ENCODE assay signal across 20 mouse cellular contexts in the genomic region with DNA sequence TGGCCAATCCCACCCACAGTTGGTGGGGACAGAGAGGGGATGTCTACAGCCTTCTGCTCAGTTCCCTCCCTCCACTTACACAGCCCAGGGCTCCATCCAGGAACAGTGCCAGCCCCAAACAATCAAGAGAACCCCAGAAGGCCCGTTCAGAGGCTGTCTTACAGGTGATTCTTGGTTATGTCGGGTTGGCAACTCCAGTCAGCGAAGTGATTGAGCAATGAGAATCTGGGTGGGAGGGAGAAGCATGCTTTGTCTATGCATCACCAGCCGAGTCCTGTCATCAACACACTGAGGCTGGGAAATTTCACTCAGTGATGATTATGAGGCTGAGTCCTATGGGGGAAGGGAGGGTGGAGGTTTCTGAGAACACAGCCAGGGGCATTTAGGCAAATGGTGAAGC.
DNase-seq lines count a peak whose midpoint lies in the region; ATAC-seq and TF ChIP-seq lines count a peak whose summit lies in the region.
"Had no signal": no experiment of that assay in that cellular context is flagged by ENCODE, and none has a peak within 500 bp of the region (broad histone marks: within the 10 kb centered on the region; RNA-seq: fewer than 3 reads in every experiment).

No protein-coding gene starts in this region.

- no peaks in the 10 kb centered on the region for H3K9me3 ChIP-seq in heart, embryonic 12.5 days (replicated peaks)
- H3K9me3 ChIP-seq in lung, embryonic 15.5 days, result no peaks in the 10 kb centered on the region
- H3K9me3 ChIP-seq: embryonic facial prominence, embryonic 10.5 days; hindbrain, embryonic 12.5 days; midbrain, embryonic 12.5 days; neural tube, embryonic 12.5 days had no signal

- H3K36me3 ChIP-seq in heart, embryonic 12.5 days, result no peaks in the 10 kb centered on the region
- no peaks in the 10 kb centered on the region for H3K36me3 ChIP-seq in lung, embryonic 15.5 days
- H3K36me3 ChIP-seq in myocyte (ENCODE audit: control insufficient read depth, insufficient read depth), result no peaks in the 10 kb centered on the region
- H3K36me3 ChIP-seq: embryonic facial prominence, embryonic 10.5 days; hindbrain, embryonic 12.5 days; midbrain, embryonic 12.5 days; neural tube, embryonic 12.5 days had no signal

- H3K4me3 ChIP-seq in heart, embryonic 12.5 days, result no peak overlapping the region
- no peak overlapping the region for H3K4me3 ChIP-seq in lung, embryonic 15.5 days
- H3K4me3 ChIP-seq in myocyte, result no peak overlapping the region
- H3K4me3 ChIP-seq: embryonic facial prominence, embryonic 10.5 days; hindbrain, embryonic 12.5 days; midbrain, embryonic 12.5 days; neural tube, embryonic 12.5 days had no signal

- intact Hi-C loops in heart, postnatal 14 days (cut with DNase I), result loop anchor here (5.0 kb wide), 1 partner anchor 64 kb away; a partner anchor contains a TSS

- no peaks in the 10 kb centered on the region for H3K27me3 ChIP-seq in heart, embryonic 12.5 days (replicated peaks)
- H3K27me3 ChIP-seq in lung, embryonic 15.5 days, result no peaks in the 10 kb centered on the region
- peaks cover 9% of the 10 kb centered on the region for H3K27me3 ChIP-seq in myocyte (ENCODE audit: control insufficient read depth, insufficient read depth, insufficient read length)
- H3K27me3 ChIP-seq: hindbrain, embryonic 12.5 days; midbrain, embryonic 12.5 days; neural tube, embryonic 12.5 days had no signal

- H3K79me2 ChIP-seq in myocyte (ENCODE audit: control insufficient read depth, insufficient read depth), result no peaks in the 10 kb centered on the region

- no peak overlapping the region for H3ac ChIP-seq in myocyte (ENCODE audit: control insufficient read depth, insufficient read length)

- no peak overlapping the region for H3K4me2 ChIP-seq in heart, embryonic 12.5 days
- no peak overlapping the region for H3K4me2 ChIP-seq in lung, embryonic 15.5 days
- H3K4me2 ChIP-seq in myocyte (ENCODE audit: low read depth), result no peak overlapping the region
- H3K4me2 ChIP-seq: hindbrain, embryonic 12.5 days; liver, embryonic 11.5 days; midbrain, embryonic 12.5 days; neural tube, embryonic 12.5 days had no signal

- ATAC-seq in heart, embryonic 12.5 days (ENCODE audit: insufficient number of reproducible peaks, low FRiP score), result peak; percentile 53; the same call in 1 of the 2 replicates
- peak; percentile 59 for ATAC-seq in lung, embryonic 15.5 days (ENCODE audit: borderline replicate concordance, extremely low read depth, low FRiP score, low TSS enrichment)
- ATAC-seq in megakaryocyte, adult 5-6 weeks (ENCODE audit: poor library complexity, severe bottlenecking), result no peak
- ATAC-seq: activated CD4-positive, CD25-positive, alpha-beta regulatory T cell, adult 4 months; forebrain, embryonic 16.5 days had no signal

- H3K4me1 ChIP-seq in heart, embryonic 12.5 days (replicated peaks), result 0 out of 2 replicates have a peak, but pooled peaks cover 6% of the 10 kb centered on the region
- no peaks in the 10 kb centered on the region for H3K4me1 ChIP-seq in lung, embryonic 15.5 days
- H3K4me1 ChIP-seq: embryonic facial prominence, embryonic 10.5 days; hindbrain, embryonic 12.5 days; midbrain, embryonic 12.5 days; neural tube, embryonic 12.5 days had no signal

- WGBS in heart, embryonic 12.5 days, result 44% methylated on average over 4 of the region's 4 CpGs
- WGBS in lung, embryonic 15.5 days, result 38% methylated on average over 4 of the region's 4 CpGs

- no peak overlapping the region for H3K27ac ChIP-seq in heart, embryonic 12.5 days (ENCODE audit: poor library complexity, severe bottlenecking)
- H3K27ac ChIP-seq in lung, embryonic 15.5 days, result no peak overlapping the region
- H3K27ac ChIP-seq: embryonic facial prominence, embryonic 10.5 days; hindbrain, embryonic 12.5 days; midbrain, embryonic 12.5 days; neural tube, embryonic 12.5 days had no signal

- TF ChIP-seq POLR2A in myocyte (IDR thresholded peaks at IDR 0.05; ENCODE audit: insufficient read length, low read depth), result no peak

- no peak for DNase-seq in heart, postnatal 14 days
- peak; percentile 33 for DNase-seq in testis, postnatal 10 days (ENCODE audit: low spot score)
- DNase-seq in testis, postnatal 14 days (ENCODE audit: low spot score), result no peak
- no peak for DNase-seq in frontal cortex, postnatal 25 days (ENCODE audit: low spot score in 2 of 2)
- DNase-seq: B cell, adult 2 months; cerebellum, adult 8-10 months; kidney, adult 8-10 months; kidney, postnatal 25 days; right cerebral cortex, postnatal 4 days had no signal

- H3K9ac ChIP-seq in heart, embryonic 12.5 days, result no peak overlapping the region
- H3K9ac ChIP-seq in lung, embryonic 15.5 days, result no peak overlapping the region
- H3K9ac ChIP-seq: hindbrain, embryonic 12.5 days; midbrain, embryonic 12.5 days; neural tube, embryonic 12.5 days had no signal

TF ChIP-seq in myocyte, 11 proteins besides CTCF, POLR2A, EP300 and RAD21:
- TF ChIP-seq MYOD1 (IDR thresholded peaks at IDR 0.05; ENCODE audit: control insufficient read depth in 1 of 3, insufficient read length in 2 of 3, low read depth in 2 of 3) (no peak), CEBPB (IDR thresholded peaks at IDR 0.05; ENCODE audit: insufficient read depth, poor library complexity, severe bottlenecking) (peak; percentile 38; the same call in 1 of the 2 replicates), POLR2AphosphoS2 (IDR thresholded peaks at IDR 0.05; ENCODE audit: insufficient read length, low read depth) (no peak), TCF3 (IDR thresholded peaks at IDR 0.05; ENCODE audit: insufficient read length, low read depth) (no peak), MAX (IDR thresholded peaks at IDR 0.05; ENCODE audit: low read depth) (no peak)
